Mouse (Mus musculus) embryo, embryonic 9.5 days (tissue): Measurements from ENCODE around the gene Sesn2.
A peak's percentile ranks its signal among the peaks of the same experiment; 100 is the strongest.

Experiments used
- DNase-seq: peaks from one replicate; pipeline ENCODE4 v3.0.0-alpha.2; 2017; ENCODE audit errors: extremely low spot score

Sesn2 gene

DNA sequence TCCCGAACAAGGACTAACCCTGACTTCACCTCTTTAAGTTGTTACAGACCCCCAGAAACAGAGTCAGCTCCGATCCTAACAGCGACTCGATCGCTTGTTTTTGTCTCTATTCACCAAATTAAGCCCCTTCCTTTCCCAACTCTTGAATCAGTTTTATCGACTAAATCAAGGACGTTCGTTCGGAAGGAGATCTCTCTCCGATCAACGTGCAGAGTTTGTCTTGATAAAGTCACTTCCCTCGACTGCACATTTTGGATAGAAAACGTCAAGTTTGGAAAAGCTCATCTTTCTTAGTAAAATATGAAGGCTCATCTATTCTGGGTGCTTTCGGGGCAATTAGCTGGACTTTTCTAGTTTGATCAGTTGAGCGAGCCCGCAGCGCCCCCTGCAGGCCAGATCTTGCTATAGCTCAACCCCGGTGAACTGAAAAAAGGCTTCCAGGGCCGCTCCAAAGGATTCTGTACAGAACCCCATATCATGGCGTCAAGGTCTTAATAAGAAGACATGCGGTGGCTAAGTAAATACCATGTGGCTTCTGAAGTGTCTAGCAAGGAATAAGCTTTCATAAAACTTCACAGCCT lies 4.3 kb upstream of the Sesn2 start:
- peak; percentile 91 for DNase-seq

DNA sequence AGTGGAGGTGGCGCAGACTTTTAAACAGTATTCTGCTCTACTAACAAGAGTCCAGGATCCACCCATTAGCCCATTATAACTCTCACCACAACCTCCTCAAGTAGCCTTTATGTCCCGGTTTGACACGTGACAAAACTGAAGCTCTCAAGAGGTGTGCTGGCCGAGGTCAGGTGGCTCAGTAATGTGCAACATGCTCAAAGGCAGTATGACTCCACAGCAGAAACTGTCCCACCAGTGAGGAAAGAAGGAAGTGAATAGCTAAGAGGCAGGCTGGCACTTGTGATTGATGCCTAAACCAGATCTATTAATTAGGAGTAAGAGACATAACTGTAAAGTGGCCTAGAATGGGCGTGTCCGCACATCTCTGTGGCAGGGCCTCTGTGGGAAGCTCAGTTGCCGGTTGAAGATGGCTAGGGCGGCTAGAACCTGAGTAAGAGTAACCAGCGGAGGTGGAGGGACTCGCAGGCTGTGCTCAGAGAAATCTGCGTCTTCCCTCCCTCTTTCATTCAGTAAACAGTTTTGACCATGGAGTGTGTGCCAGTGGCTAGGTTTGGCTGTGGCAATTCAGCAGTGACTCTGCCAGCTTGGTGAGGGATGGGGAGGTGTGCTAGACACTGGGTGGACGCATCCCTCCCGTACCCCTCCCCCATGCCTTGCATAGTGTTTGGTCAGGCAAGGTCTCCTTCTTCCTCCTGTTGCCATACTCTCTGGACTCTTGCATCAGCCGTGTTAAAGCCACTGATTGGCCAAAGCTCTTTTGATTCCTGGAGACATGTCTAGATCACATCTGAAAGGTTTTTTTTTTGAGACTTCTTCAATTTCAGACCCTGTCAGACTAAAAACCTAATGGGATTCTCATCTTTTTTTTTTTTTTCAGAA lies 3.3 kb upstream of the Sesn2 start:
- DNase-seq = no peak

DNA sequence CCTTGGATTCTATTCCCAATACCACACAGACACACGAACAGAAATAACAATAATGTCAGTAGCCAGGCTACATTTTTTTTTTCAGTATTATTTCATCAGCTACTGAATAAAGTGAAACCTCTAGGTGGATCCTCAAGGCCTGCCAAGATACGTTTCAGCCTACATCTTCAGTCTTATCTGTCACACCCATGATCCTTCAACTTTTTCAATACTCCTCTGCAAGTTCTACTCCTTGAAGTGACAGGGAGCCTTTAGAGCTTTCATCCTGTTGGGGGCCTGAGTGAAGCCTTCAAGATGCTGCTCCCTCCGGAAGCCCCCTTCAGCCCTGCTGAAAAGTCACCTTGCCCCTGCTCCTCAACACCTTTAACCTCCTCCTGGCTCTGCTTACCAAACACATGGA lies 1.8 kb upstream of the Sesn2 start:
- DNase-seq = no peak

DNA sequence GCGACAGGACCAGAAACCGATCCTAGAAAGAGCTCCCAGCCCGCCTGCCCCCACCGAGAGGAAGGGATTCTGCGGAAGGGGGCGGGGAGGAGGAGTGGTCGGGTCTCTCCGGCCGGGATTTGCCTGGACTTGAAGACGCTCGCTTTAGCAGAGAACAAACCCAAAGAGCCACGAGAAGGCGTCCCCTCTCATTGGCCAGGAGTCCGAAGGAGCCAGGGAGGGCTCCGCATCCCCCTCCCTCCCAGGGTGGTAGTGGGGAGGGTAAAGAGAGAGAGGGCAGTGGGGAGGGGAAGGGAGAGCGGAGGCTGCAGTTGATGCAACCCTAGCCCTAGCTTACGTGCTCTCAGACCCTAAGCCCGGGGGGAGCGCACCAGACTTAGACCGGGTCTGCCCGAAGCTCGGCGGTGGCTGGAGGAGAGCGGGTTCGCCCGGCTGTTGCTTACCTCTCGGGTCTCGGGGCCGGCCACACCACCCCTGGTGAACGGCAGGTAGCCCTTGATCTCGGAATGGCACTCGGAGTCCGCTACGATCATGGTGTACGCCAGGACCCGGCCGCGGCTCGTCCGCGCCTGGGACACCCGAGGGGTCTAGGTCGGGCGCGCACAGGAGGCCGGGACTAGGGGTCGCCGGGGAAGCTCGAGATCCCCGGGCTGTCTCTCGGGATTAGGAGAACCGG lies 542 bp downstream of the Sesn2 start:
- DNase-seq = peak; percentile 92

DNA sequence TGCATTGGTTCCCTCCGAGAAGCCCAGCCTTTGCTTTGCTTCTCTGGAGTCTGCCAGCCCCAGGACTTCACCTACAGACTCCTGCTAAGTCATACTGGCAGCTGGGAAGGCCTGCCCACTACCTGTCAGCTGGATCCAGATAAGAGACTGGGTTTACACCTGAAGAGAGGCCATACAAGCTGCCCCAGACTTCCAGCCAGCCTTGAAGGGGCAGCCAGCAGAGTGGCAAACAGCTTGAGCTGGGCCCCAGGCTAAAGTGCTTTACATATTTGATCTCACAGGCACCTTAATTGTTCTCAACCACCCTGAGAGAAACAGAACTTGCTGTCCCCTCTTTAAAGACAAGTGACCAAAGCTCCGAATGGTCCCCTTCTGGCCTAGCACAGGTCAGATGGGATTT lies 3.1 kb downstream of the Sesn2 start:
- no peak for DNase-seq

DNA sequence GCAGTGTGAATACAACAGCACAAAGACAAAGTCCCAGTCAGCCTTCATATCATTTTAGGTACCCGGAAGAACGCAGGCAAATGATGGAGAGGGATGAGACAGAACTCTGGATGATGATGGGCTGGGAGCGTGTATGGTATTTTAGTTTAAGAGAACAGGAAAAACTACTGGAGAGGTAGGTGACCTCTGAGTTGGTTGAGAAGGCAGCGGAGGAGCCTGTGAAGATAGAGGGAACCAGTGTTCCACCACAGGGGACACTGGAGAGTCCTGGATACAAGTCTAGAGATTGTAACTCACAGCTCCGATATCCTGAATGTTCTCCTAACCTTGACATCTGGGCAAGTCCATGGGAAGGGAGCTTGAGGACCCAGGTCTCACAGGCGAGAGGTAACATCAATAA lies 4.1 kb downstream of the Sesn2 start:
- DNase-seq = no peak

DNA sequence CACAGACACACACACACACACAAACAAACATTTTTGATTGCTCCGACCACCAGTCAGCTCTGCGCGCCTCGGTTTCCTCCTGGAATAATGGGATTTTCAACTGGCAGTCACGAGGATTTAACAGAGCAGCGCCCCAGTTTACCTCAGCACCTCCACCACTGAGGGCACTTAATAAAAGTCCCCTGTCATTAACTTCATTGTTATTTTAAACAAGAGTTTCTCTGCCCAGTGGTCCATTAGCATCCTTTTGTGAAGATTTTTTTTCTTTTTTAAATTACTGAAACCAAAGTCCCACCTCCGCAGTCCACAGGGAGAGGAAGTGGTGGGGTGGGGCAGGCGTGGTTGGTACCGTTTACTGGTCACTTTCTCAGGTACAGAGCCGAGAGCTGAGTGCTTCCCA lies 4.5 kb downstream of the Sesn2 start:
- no peak for DNase-seq

DNA sequence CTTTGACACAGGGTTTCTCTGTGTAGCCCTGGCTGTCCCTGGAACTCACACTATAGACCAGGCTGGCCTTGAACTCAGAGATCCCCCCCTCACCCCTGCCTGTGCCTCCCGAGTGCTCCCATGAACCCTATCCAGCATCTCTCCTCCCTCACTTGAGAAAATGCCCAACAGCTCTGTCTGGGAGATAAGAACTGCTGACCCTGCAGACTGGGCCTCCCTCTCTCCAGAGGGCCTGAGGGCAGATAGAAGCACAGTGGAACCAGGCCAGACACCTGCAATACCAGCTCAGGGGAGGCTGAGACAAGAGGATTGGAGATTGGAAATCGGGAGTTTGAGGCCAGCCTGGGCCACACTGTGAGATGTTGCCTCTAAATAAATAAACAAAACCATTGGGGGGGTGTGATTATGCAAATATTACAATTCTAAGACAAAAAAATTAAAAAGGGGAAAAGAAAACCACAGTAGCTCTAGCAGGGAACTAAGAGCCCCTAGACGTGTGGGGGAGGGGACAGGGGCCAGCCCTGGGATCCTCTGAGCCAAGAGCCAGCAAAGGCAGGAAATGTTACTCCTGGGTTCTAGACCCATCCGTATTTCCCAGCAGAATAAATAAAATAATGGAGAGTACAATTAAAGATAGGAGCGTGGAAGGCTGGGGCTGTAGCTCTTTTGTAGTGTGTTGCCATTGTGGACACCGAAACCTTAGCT lies 5.1 kb downstream of the Sesn2 start:
- no peak for DNase-seq

DNA sequence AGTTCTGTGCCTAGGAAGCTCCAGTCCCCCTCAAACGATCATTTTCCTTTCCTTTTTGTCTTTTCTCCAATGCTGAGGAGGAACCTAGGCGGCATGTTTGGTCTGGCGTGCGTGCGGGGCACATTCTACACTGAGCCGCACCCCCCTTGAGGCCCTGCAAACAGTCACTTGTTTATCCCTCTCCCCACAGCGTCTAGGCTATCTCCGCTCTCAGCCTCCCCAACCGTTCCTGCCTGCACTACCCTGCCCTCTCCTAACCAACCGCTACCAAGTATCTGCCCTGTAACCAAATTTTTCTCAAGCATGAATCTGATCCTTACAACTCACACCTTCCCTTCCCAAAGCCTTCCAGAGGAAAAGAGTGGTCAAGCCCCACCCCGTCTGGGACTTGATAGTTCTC lies 7.0 kb downstream of the Sesn2 start:
- no peak for DNase-seq

DNA sequence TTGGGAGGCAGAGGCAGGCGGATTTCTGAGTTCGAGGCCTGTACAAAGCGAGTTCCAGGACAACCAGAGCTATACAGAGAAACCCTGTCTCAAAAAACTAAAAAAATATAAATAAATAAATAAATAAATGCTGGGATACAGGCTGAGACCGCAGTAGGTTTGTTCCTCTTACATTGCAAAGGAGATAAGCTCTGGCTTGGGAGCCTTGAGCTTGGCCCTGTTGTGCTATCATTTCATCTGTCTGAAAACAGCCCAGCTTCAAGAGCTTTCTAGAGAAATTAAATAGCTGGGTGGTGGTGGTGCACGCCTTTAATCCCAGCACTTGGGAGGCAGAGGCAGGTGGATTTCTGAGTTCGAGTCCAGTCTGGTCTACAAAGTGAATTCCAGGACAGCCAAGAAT lies 8.7 kb downstream of the Sesn2 start:
- DNase-seq = no peak

DNA sequence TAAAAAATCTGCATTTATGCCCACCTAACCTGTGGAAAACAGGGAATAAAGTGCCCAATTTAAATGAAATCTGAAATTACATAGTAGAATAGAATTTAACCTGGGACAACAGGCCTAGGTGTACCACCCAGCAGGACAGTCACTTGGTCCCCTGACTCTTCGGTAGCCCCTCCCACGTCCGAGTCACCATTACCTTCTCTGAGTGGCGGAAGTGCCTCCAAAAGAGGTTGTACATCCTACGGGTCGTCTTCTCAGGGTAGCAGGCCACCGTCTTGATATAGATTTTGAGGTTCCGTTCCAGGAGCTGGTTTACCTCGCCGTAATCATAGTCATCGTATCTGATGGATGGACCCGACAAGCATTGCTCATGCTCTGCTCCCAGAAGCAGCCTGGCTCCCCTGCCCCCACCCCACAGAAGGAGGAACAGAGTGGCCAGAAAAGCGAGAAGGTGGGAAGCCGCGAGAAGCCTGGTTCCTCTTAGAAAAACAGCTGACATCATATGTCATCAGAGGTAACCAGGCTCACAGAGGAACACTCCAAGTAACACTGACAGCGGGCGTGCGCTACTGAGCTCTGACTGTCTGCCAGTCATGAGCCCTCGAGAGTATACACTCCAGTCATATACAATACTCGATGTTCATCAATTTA lies 15.9 kb downstream of the Sesn2 start:
- no peak for DNase-seq

DNA sequence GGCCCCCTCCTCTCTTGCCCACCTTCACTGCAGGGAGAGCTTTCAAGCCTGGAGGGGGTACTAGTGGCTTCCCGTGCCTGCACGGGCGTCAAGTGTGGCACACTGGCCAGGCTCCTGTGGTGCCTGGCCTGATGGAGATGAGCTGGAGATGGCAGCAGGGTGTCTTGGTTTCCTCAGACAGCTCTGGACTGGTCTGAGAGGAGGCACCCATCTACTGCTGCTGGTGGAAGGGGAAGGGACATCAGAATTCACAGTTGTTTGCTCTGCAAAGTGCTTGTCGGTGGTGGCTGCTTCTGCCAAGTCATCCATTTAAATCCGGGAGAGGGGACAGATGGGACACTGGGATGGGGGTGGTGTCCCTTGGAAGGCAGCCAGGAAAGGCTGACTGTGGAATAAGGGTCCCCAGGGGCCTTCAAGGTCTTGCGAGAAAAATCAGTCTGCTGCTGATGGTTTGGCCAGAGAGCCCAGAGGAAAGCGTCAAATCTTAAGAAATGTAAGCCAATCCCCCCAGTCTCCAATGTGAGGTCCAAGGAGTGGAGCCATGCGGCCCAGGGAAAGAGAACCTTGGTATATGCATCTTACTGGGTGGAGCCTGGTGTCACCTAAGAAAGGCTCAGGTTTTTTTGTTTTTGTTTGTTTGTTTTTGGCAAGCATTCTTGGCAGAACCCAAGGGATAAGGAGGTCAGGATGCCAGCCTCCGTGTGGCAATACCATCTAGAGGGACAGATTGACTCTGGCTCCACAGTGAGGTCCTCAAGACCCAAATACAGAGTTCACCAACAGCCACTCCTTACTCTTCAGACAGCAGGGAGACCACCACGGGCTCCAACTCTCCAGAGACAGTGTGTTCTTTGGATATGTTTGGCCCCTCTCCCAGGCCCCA lies 17.9 kb downstream of the Sesn2 start:
- DNase-seq = no peak

DNA sequence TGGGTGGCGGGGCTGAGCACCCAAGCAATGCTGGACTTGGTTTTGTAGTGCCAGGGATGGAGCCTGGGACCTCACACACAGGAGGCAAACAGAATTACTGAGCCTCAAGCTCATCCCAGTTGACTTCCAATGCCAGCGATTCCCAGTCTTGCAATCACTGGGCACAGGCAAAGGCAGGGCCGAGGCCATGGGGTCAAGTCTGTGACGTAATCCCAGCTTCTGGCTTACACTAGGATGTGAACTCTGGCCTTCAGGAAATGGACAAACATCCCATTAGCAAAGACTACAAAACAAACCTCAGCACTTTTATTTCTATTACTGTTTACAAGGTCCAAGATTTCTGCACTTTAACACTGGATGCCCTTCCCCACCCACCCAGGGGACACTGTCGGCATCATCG lies 18.6 kb downstream of the Sesn2 start:
- DNase-seq = no peak

DNA sequence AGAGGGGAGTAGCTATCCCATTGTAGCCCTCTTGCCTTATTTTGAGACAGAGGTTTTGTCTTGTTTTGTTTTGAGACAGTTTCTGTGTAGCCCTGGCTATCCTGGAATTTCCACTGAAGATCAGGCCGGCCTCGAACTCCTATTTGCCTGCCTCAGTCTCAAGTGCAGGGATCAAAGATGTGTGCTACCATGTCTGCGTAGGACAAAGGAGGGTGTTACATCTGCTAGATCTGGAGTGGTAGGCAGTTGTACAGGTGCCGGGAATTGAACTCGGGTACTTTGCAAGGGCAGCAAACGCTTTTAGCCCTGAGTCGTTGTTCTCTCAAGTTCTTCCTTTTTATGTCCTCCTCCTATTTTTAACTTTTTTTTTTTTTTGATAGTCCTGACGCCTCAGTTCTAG lies 19.2 kb downstream of the Sesn2 start:
- DNase-seq = no peak

DNA sequence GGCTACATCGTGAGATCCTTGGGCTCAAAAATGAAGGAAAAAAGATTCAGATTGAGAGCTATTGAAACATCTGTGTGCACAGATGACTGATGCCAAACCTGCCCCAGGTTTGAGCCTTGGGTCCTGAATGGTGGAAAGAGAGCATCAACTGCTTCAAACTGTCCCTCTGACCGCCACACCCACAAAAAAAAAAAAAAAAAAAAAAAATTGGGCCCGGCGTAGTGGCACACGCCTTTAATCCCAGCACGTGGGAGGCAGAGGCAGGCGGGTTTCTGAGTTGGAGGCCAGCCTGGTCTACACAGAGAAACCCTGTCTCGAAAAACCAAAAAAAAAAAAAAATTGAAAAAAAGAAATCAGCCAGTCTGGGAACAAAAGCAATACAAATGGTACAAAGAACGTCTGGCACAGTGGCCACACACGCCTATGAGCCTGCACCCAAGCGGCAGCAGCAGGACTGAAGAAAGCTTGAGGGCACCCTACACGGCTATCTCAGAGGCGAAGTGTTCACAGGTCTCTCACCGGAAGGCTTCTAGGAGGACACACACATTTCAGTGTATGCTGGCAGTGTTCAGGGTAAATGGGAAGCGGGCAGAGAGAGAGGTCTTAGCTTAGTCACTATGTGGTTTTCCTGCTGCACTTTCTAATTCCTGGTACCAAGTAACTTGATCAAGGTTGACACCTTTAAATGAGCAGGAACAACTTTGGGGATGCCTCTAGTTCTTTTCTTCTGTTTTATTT lies 19.9 kb downstream of the Sesn2 start:
- DNase-seq = no peak

DNA sequence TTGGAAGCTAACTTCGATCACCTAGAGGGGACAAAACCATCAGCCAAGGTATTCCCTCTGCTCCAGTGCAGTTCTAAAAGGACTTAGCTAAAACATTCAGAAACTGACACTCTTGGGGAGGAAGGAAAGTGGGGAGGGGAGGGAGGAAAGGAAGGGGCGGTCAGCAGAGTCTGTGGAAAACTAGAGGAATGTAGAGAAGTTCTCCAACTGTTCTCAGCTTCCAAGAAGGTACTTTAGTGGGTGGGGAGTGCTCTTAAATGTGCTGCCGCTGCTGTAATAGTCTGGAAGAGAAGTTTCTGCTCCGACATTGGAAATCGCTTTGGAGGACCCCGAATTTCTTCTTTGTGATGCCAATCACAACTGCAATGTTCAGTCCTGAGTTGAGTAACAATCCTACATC lies 21.3 kb downstream of the Sesn2 start:
- DNase-seq = no peak

DNA sequence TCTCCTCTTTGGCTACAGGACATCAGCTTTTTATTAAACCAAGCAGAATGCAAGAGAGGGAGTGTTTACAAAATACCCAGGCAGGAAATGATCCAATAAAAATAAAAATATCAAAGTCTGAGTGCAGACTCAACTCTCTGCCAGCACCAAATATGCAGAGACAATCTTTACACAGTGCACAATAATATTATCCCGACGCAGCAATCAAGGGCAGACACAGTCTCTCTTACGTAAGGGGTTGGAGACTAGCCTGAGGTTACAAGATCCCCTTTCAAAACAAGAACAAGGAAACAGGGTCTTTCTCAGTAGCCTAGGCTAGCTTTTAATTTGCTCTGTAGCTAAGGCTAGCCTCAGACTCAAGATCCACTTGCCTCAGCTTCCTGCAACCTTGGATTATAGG lies 21.8 kb downstream of the Sesn2 start:
- no peak for DNase-seq

DNA sequence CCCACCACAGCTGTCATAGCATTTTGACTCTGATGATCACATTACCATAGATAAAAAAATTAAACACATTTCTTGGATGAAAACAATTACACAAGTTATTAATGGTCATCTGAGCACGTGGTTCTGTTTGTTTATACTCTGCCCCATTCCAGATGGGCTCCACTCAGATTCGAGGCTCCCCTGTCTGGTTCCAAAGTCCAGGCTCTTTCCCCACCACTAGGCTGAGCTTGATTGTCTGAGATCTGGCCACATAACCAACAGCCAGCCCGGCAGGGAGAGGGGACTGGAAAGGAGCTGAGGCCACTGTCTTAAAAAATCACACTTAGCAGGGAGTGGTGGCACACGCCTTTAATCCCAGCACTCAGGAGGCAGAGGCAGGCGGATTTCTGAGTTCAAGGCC lies 25.5 kb downstream of the Sesn2 start:
- DNase-seq = no peak

DNA sequence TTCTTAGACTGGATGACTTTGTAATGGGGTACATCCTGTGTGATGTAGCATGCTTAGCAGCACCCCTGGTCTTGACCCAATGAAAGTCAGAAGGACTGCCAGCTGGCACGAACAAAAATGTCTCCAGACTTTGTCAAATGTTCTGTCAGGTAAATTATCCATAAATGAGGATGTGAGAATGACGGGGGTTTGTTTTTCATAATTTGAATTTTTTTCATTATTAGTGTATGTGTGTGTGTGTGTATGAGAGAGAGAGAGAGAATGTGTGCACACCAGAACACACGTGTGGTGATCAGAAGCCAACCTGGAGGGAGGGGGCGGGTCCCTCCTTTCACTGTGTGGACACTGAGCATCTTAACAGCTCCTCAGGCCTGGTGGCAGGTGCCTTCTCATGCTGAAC lies 26.1 kb downstream of the Sesn2 start:
- DNase-seq = no peak

DNA sequence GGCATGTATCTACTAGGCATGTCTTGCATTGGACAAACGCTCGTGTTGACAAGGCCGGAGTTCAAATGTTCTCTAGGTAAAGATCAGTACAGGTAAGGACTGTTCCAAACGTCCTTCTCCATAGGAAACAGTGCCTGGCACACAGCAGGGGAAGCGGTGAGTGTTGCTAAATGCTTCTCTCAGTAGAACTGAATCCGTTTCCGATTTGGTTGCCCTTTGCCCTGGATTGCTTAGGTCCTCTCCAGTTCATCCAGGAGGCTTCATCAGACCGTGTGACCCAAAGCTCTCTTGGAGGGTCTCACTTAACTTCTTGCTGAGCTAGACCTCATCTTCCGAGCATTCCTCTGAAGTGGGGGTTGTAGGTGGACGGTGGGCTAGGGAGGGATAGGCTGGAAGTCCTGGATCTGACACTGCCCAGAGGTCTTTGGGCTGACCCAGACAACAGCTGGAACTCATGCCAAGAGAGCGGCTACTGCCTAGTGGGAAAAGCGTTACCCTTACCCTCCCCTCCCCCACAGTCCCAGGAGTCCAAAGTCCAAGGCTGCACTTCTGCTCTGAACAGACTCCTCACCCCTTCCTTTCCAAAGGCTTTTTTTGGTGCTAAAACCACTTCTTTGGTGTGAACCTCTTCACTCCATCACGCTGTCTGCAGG lies 27.2 kb downstream of the Sesn2 start:
- DNase-seq = no peak
